Mouse (Mus musculus): Measurements from ENCODE around the gene Fam20a. TPM values are rescaled to one million over a fixed set of nuclear protein-coding genes. Genes with fewer than 3 reads are reported as not detected.
"Not testable (repeated sequence)": the region's sequence is repeated elsewhere in the genome, so short reads cannot be mapped to it uniquely, and the experiment has no call there.

The Fam20a gene
- polyA plus RNA-seq, 1 experiment, result not detected

- H3K27me3 ChIP-seq (ENCODE audit: control insufficient read depth, insufficient read depth, low read length, poor library complexity, severe bottlenecking), result no peaks in the 10 kb centered on the region
- no peak overlapping the region for H3K4me3 ChIP-seq (ENCODE audit: low read depth, low read length)
- H3K27ac ChIP-seq (ENCODE audit: insufficient read depth, low read length), result no peak overlapping the region
- H3K9ac ChIP-seq (ENCODE audit: low read depth, poor library complexity, severe bottlenecking), result no peak overlapping the region
- H3K9me3 ChIP-seq (replicated peaks; ENCODE audit: control insufficient read depth, insufficient read depth, low read length, poor library complexity, severe bottlenecking), result no peaks in the 10 kb centered on the region
- peaks cover 51% of the 10 kb centered on the region for H3K36me3 ChIP-seq (ENCODE audit: control insufficient read depth, insufficient read depth, low read length, poor library complexity, severe bottlenecking)
- no peaks in the 10 kb centered on the region for H3K4me1 ChIP-seq (ENCODE audit: control insufficient read depth, insufficient read depth, low read length)
- TF ChIP-seq CTCF (IDR thresholded peaks at IDR 0.05; ENCODE audit: low read depth, low read length), result no peak
- no peak for TF ChIP-seq EP300 (IDR thresholded peaks at IDR 0.05; ENCODE audit: insufficient read depth, low read depth, low read length)
- TF ChIP-seq POLR2A (IDR thresholded peaks at IDR 0.05; ENCODE audit: insufficient read depth, low read length), result no peak
Measured at GRCm38 (mm10) chr11:109666411-109666810, 55.7 kb downstream of the Fam20a start.

GRCm38 (mm10) chr11:109665424-109665823, 56.7 kb downstream of the Fam20a start:
- Histone ChIP-seq H3K27ac (ENCODE audit: insufficient read depth, low read length) (no peak overlapping the region), H3K9ac (ENCODE audit: low read depth, poor library complexity, severe bottlenecking) (no peak overlapping the region), H3K4me1 (ENCODE audit: control insufficient read depth, insufficient read depth, low read length) (no peaks in the 10 kb centered on the region), H3K4me3 (ENCODE audit: low read depth, low read length) (no peak overlapping the region), H3K9me3 (replicated peaks; ENCODE audit: control insufficient read depth, insufficient read depth, low read length, poor library complexity, severe bottlenecking) (no peaks in the 10 kb centered on the region), H3K27me3 (ENCODE audit: control insufficient read depth, insufficient read depth, low read length, poor library complexity, severe bottlenecking) (no peaks in the 10 kb centered on the region), H3K36me3 (ENCODE audit: control insufficient read depth, insufficient read depth, low read length, poor library complexity, severe bottlenecking) (peaks cover 58% of the 10 kb centered on the region)
- TF ChIP-seq EP300 (IDR thresholded peaks at IDR 0.05; ENCODE audit: insufficient read depth, low read depth, low read length) (no peak), POLR2A (IDR thresholded peaks at IDR 0.05; ENCODE audit: insufficient read depth, low read length) (no peak), CTCF (IDR thresholded peaks at IDR 0.05; ENCODE audit: low read depth, low read length) (no peak)

GRCm38 (mm10) chr11:109664293-109664692, 57.8 kb downstream of the Fam20a start:
- Histone ChIP-seq H3K27ac (ENCODE audit: insufficient read depth, low read length) (no peak overlapping the region), H3K4me3 (ENCODE audit: low read depth, low read length) (no peak overlapping the region), H3K36me3 (ENCODE audit: control insufficient read depth, insufficient read depth, low read length, poor library complexity, severe bottlenecking) (peaks cover 62% of the 10 kb centered on the region), H3K9ac (ENCODE audit: low read depth, poor library complexity, severe bottlenecking) (no peak overlapping the region), H3K27me3 (ENCODE audit: control insufficient read depth, insufficient read depth, low read length, poor library complexity, severe bottlenecking) (no peaks in the 10 kb centered on the region), H3K4me1 (ENCODE audit: control insufficient read depth, insufficient read depth, low read length) (no peaks in the 10 kb centered on the region), H3K9me3 (replicated peaks; ENCODE audit: control insufficient read depth, insufficient read depth, low read length, poor library complexity, severe bottlenecking) (no peaks in the 10 kb centered on the region)
- TF ChIP-seq EP300 (IDR thresholded peaks at IDR 0.05; ENCODE audit: insufficient read depth, low read depth, low read length) (no peak), CTCF (IDR thresholded peaks at IDR 0.05; ENCODE audit: low read depth, low read length) (no peak), POLR2A (IDR thresholded peaks at IDR 0.05; ENCODE audit: insufficient read depth, low read length) (no peak)

GRCm38 (mm10) chr11:109660526-109660925, 61.6 kb downstream of the Fam20a start:
- not testable (repeated sequence) for H3K4me1 ChIP-seq (ENCODE audit: control insufficient read depth, insufficient read depth, low read length); H3K27ac ChIP-seq (ENCODE audit: insufficient read depth, low read length); H3K4me3 ChIP-seq (ENCODE audit: low read depth, low read length); H3K9ac ChIP-seq (ENCODE audit: low read depth, poor library complexity, severe bottlenecking); H3K27me3 ChIP-seq (ENCODE audit: control insufficient read depth, insufficient read depth, low read length, poor library complexity, severe bottlenecking); H3K9me3 ChIP-seq (replicated peaks; ENCODE audit: control insufficient read depth, insufficient read depth, low read length, poor library complexity, severe bottlenecking)
- peaks cover 49% of the 10 kb centered on the region for H3K36me3 ChIP-seq (ENCODE audit: control insufficient read depth, insufficient read depth, low read length, poor library complexity, severe bottlenecking)

GRCm38 (mm10) chr11:109656232-109656631, 65.8 kb downstream of the Fam20a start:
- no peaks in the 10 kb centered on the region for H3K9me3 ChIP-seq (replicated peaks; ENCODE audit: control insufficient read depth, insufficient read depth, low read length, poor library complexity, severe bottlenecking)
- no peak overlapping the region for H3K9ac ChIP-seq (ENCODE audit: low read depth, poor library complexity, severe bottlenecking)
- H3K4me1 ChIP-seq (ENCODE audit: control insufficient read depth, insufficient read depth, low read length), result no peaks in the 10 kb centered on the region
- no peaks in the 10 kb centered on the region for H3K27me3 ChIP-seq (ENCODE audit: control insufficient read depth, insufficient read depth, low read length, poor library complexity, severe bottlenecking)
- no peak overlapping the region for H3K27ac ChIP-seq (ENCODE audit: insufficient read depth, low read length)
- no peak overlapping the region for H3K4me3 ChIP-seq (ENCODE audit: low read depth, low read length)
- no peak for TF ChIP-seq POLR2A (IDR thresholded peaks at IDR 0.05; ENCODE audit: insufficient read depth, low read length)
- TF ChIP-seq CTCF (IDR thresholded peaks at IDR 0.05; ENCODE audit: low read depth, low read length), result no peak
- TF ChIP-seq EP300 (IDR thresholded peaks at IDR 0.05; ENCODE audit: insufficient read depth, low read depth, low read length), result no peak
- H3K36me3 ChIP-seq (ENCODE audit: control insufficient read depth, insufficient read depth, low read length, poor library complexity, severe bottlenecking), result peaks cover 29% of the 10 kb centered on the region

- peaks cover 21% of the 10 kb centered on the region for H3K36me3 ChIP-seq (ENCODE audit: control insufficient read depth, insufficient read depth, low read length, poor library complexity, severe bottlenecking)
- H3K27ac ChIP-seq (ENCODE audit: insufficient read depth, low read length), result no peak overlapping the region
- H3K9ac ChIP-seq (ENCODE audit: low read depth, poor library complexity, severe bottlenecking), result no peak overlapping the region
- no peaks in the 10 kb centered on the region for H3K27me3 ChIP-seq (ENCODE audit: control insufficient read depth, insufficient read depth, low read length, poor library complexity, severe bottlenecking)
- no peak overlapping the region for H3K4me3 ChIP-seq (ENCODE audit: low read depth, low read length)
- H3K9me3 ChIP-seq (replicated peaks; ENCODE audit: control insufficient read depth, insufficient read depth, low read length, poor library complexity, severe bottlenecking), result no peaks in the 10 kb centered on the region
- TF ChIP-seq POLR2A (IDR thresholded peaks at IDR 0.05; ENCODE audit: insufficient read depth, low read length) (no peak), EP300 (IDR thresholded peaks at IDR 0.05; ENCODE audit: insufficient read depth, low read depth, low read length) (no peak), CTCF (IDR thresholded peaks at IDR 0.05; ENCODE audit: low read depth, low read length) (no peak)
- H3K4me1 ChIP-seq (ENCODE audit: control insufficient read depth, insufficient read depth, low read length), result no peaks in the 10 kb centered on the region
Measured at GRCm38 (mm10) chr11:109654581-109654980, 67.5 kb downstream of the Fam20a start.

Data from ES-Bruce4 (cell line).